8 mouse cellular contexts compared by ENCODE assay signal in the genomic region with DNA sequence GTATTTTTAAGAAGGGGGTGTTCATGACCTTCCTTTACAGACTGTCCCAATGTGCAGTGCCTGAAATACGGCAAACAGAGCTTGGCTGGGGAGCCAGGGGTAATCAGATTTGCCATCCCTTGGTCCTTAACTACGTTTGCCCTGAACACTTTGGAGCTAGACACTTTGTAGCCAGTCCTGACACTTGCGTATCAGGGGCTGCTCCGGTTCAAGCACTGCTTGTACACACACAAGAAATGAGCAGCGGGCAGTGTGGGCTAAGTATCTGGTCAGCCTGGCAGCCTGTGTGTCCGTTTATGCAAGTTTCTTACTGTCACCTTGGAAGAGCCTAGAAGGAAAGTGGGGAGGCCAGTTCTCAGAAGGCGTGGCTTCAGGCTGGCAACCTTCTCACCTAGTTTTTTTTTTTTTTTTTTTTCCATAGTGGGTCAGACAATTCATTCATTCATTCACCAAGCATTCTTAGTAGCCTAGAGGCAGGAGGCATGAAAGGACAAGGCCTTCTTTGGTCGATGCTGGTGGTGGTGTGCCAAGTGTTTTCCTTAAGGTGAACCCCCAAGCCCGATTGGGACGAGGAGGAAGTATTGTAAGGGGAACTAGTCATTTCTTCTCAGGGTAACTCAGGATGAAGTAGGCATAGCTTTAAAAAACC. TPM values are rescaled to one million over a fixed set of nuclear protein-coding genes. Genes with fewer than 3 reads are reported as not detected.
DNase-seq lines count a peak whose midpoint lies in the region; ATAC-seq and TF ChIP-seq lines count a peak whose summit lies in the region.

No protein-coding gene starts in this region.

- H3K4me2 ChIP-seq in midbrain, embryonic 12.5 days (replicated peaks): peak overlapping the region; percentile 75

- no peak for DNase-seq in left cerebral cortex, adult 2 months (ENCODE audit: extremely low spot score in 1 of 2, low spot score in 2 of 2)
- no peak for DNase-seq in left cerebral cortex, adult 11 months (ENCODE audit: low spot score)
- peak; percentile 28 for DNase-seq in kidney, adult 9 months
- DNase-seq in layer of hippocampus, adult 8-10 months (ENCODE audit: low spot score in 2 of 2): no peak
- DNase-seq in thymus, postnatal 0 days (ENCODE audit: low spot score): no peak

- H3K27me3 ChIP-seq in midbrain, embryonic 12.5 days: peaks cover 3% of the 10 kb centered on the region

- intact Hi-C loops in left cerebral cortex, adult 2 months (cut with DNase I): loop anchor here (2.0 to 5.0 kb wide), 2 partner anchors 41 to 93 kb away; a partner anchor contains a TSS

- H3K9ac ChIP-seq in midbrain, embryonic 12.5 days (replicated peaks): 0 out of 2 replicates have a peak overlapping the region, but pooled peaks have one; percentile 84

- H3K4me1 ChIP-seq in embryonic fibroblast, embryonic 13.5 days (ENCODE audit: control insufficient read depth, insufficient read depth, low read length): peaks cover 6% of the 10 kb centered on the region
- H3K4me1 ChIP-seq in midbrain, embryonic 12.5 days: peaks cover 21% of the 10 kb centered on the region

- H3K27ac ChIP-seq in left cerebral cortex, adult 2 months: peak overlapping the region; percentile 86
- peak overlapping the region; percentile 82 for H3K27ac ChIP-seq in embryonic fibroblast, embryonic 13.5 days (ENCODE audit: insufficient read depth, low read length)
- H3K27ac ChIP-seq in midbrain, embryonic 12.5 days (replicated peaks): 0 out of 2 replicates have a peak overlapping the region, but pooled peaks have one; percentile 91

- 57% methylated on average over 10 of the region's 10 CpGs for WGBS in midbrain, embryonic 12.5 days

- no peak for TF ChIP-seq CTCF in left cerebral cortex, adult 2 months (IDR thresholded peaks at IDR 0.05)
- TF ChIP-seq CTCF in embryonic fibroblast, embryonic 13.5 days (IDR thresholded peaks at IDR 0.05; ENCODE audit: borderline replicate concordance, insufficient read depth, low read length): no peak

- H3K9me3 ChIP-seq in midbrain, embryonic 12.5 days: no peaks in the 10 kb centered on the region

- no peak for TF ChIP-seq POLR2A in embryonic fibroblast, embryonic 13.5 days (IDR thresholded peaks at IDR 0.05; ENCODE audit: low read depth, low read length)

- H3K4me3 ChIP-seq in left cerebral cortex, adult 2 months: peak overlapping the region; percentile 93
- H3K4me3 ChIP-seq in embryonic fibroblast, embryonic 13.5 days (ENCODE audit: insufficient read depth, low read length): no peak overlapping the region
- peak overlapping the region; percentile 59 for H3K4me3 ChIP-seq in midbrain, embryonic 12.5 days

- no peak for ATAC-seq in midbrain, embryonic 12.5 days (ENCODE audit: low FRiP score, low read depth)
- ATAC-seq in monocyte, adult 5-6 weeks (replicated peaks; ENCODE audit: insufficient number of reproducible peaks, low FRiP score, low TSS enrichment, poor library complexity, severe bottlenecking): no peak

- peaks cover 6% of the 10 kb centered on the region; the same call in 1 of the 2 replicates for H3K36me3 ChIP-seq in midbrain, embryonic 12.5 days

RNA-seq across cellular contexts. Expression of a gene that starts 8.3 kb away (rescaled TPM):
- 1 to 10 TPM; 2.0 to 2.4 TPM for total RNA-seq in left cerebral cortex, adult 2 months (2021)
- polyA plus RNA-seq in embryonic fibroblast, embryonic 13.5 days (2011; ENCODE audit: insufficient read length, low read depth, missing spikeins): 4.1 and 4.4 TPM in 2 replicates
- 0.69 and 0.80 TPM in 2 replicates for polyA plus RNA-seq in midbrain, embryonic 12.5 days (2016; fragmentation: Nextera tagmentation; extraction: Ambion mirVana)
- total RNA-seq in layer of hippocampus, adult 8-10 months (2022): 1 to 10 TPM; 1.7 to 3.4 (median 2.6) TPM
- 9.6 to 18.2 TPM (median 16.2 TPM) in 3 replicates for total RNA-seq in monocyte, adult 5-6 weeks (2017)
- 0.19 and 0.27 TPM in 2 replicates for polyA plus RNA-seq in thymus, postnatal 0 days (2015; fragmentation: Nextera tagmentation; extraction: Ambion mirVana)

RNA-seq across cellular contexts. Expression of a gene that starts 24.4 kb away (rescaled TPM):
- total RNA-seq in left cerebral cortex, adult 2 months (2021): 10 to 100 TPM; 46.9 to 48.1 TPM
- 151 and 179 TPM in 2 replicates for polyA plus RNA-seq in embryonic fibroblast, embryonic 13.5 days (2011; ENCODE audit: insufficient read length, low read depth, missing spikeins)
- polyA plus RNA-seq in midbrain, embryonic 12.5 days (2016; fragmentation: Nextera tagmentation; extraction: Ambion mirVana): 174 and 176 TPM in 2 replicates
- total RNA-seq in layer of hippocampus, adult 8-10 months (2022): 10 to 100 TPM; 53.3 to 58.4 (median 56.1) TPM
- total RNA-seq in monocyte, adult 5-6 weeks (2017): 68.5 to 96.1 TPM (median 73.4 TPM) in 3 replicates
- polyA plus RNA-seq in thymus, postnatal 0 days (2015; fragmentation: Nextera tagmentation; extraction: Ambion mirVana): 58.5 and 61.6 TPM in 2 replicates
